Mouse (Mus musculus) c-Kit-positive CD71-negative TER-119-negative erythroid progenitor cells, embryonic 14.5 days (primary cell): ENCODE data around the gene Bcl3.
"Not testable (repeated sequence)": the region's sequence is repeated elsewhere in the genome, so short reads cannot be mapped to it uniquely, and the experiment has no call there.

Source experiments
- DNase-seq: peaks from one replicate; pipeline ENCODE4 v3.0.0-alpha.2; 2013; ENCODE audit warnings: low read depth

Gene Bcl3

GRCm38 (mm10) chr7:19800764-19801163, 21.8 kb downstream of the Bcl3 start:
- no peak for DNase-seq

- peak; percentile 60 for DNase-seq
Measured at GRCm38 (mm10) chr7:19796697-19797588, 25.6 kb downstream of the Bcl3 start, which contains the start of gene Cblc. Gene Cblc (minus strand): TSS chr7:19796809.

GRCm38 (mm10) chr7:19796254-19796653, 26.3 kb downstream of the Bcl3 start:
- DNase-seq = no peak

- no peak for DNase-seq
Measured at GRCm38 (mm10) chr7:19795236-19795635, 27.3 kb downstream of the Bcl3 start.

- DNase-seq = no peak
Measured at GRCm38 (mm10) chr7:19792701-19793630, 29.6 kb downstream of the Bcl3 start.

GRCm38 (mm10) chr7:19791504-19791903, 31.1 kb downstream of the Bcl3 start:
- DNase-seq = not testable (repeated sequence)

GRCm38 (mm10) chr7:19789904-19790347, 32.6 kb downstream of the Bcl3 start:
- peak; percentile 77 for DNase-seq

GRCm38 (mm10) chr7:19785874-19786458, 36.6 kb downstream of the Bcl3 start:
- no peak for DNase-seq

GRCm38 (mm10) chr7:19784764-19785535, 37.6 kb downstream of the Bcl3 start:
- DNase-seq = peak; percentile 33

- no peak for DNase-seq
Measured at GRCm38 (mm10) chr7:19783630-19784029, 38.9 kb downstream of the Bcl3 start.

- DNase-seq = peak; percentile 35
Measured at GRCm38 (mm10) chr7:19782645-19783044, 39.9 kb downstream of the Bcl3 start.

GRCm38 (mm10) chr7:19781741-19782140, 40.8 kb downstream of the Bcl3 start:
- DNase-seq = no peak

GRCm38 (mm10) chr7:19779903-19780302, 42.7 kb downstream of the Bcl3 start:
- DNase-seq = no peak

GRCm38 (mm10) chr7:19778645-19779044, 43.9 kb downstream of the Bcl3 start:
- no peak for DNase-seq

- DNase-seq = no peak
Measured at GRCm38 (mm10) chr7:19777049-19777723, 45.4 kb downstream of the Bcl3 start.

GRCm38 (mm10) chr7:19771682-19772081, 50.9 kb downstream of the Bcl3 start:
- DNase-seq = no peak

GRCm38 (mm10) chr7:19770984-19771391, 51.6 kb downstream of the Bcl3 start, which contains the start of gene Bcam:
Gene Bcam (minus strand): TSS chr7:19771016.
- DNase-seq = no peak

GRCm38 (mm10) chr7:19770375-19770754, 52.2 kb downstream of the Bcl3 start:
- DNase-seq = peak; percentile 35

GRCm38 (mm10) chr7:19769434-19770374, 52.9 kb downstream of the Bcl3 start:
- no peak for DNase-seq

GRCm38 (mm10) chr7:19769001-19769400, 53.6 kb downstream of the Bcl3 start:
- DNase-seq = no peak
